Mouse (Mus musculus): Measurements from ENCODE around the gene Tmem44.

DNA sequence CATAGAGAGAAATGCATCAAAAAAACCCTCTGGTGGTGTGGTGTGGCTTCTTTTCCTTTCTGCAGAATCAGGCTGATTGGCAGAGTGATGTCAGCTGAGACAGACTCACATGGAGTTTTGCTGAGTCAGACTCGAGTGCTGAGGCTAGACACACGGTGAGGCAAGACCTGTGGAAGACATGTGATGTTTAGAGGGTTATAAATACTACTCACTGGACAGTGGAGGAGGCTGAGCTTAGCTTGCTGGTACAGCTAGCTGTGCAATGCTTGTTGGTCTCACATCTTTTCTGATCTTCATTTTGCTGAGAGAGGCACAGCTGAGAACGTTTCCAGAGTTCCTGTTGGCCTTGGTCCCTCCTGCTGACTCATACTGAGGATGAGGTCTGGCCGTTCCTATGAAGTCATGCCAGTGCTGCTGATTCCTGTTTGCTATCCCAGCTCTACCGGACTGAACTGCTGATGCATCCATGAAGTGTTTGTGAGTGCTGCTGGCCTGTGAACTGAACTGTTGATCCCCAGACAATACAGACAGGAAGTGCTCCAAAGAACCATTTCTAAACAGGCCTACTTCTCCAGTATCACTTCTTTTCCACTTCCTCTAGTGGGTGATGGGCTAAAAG, 84.9 kb downstream of the Tmem44 start:
- TF ChIP-seq POLR2AphosphoS2 (IDR thresholded peaks at IDR 0.05; ENCODE audit: insufficient read length, low read depth) = no peak
- no peak for TF ChIP-seq MAX (IDR thresholded peaks at IDR 0.05; ENCODE audit: low read depth)
- TF ChIP-seq USF1 (IDR thresholded peaks at IDR 0.05; ENCODE audit: low read depth) = no peak
- TF ChIP-seq TCF12 (IDR thresholded peaks at IDR 0.05; ENCODE audit: insufficient read depth, poor library complexity, severe bottlenecking) = no peak
